Mouse (Mus musculus) regulatory T cell (primary cell): Measurements from ENCODE around the gene Ccdc184.

ENCODE experiments used
- in situ Hi-C: fragments of 300-600 bp; cut with MboI, MseI; formaldehyde crosslinking; loops from one replicate; pipeline ENCODE4 v1.15.1; 2025; ENCODE audit warnings: high pct_unique_total_duplicates

The Ccdc184 gene

GRCm38 (mm10) chr15:98214130-98214529 lies 47.2 kb downstream of the Ccdc184 start:
- in situ Hi-C loops = no loop called here
